Mouse (Mus musculus) megakaryocyte progenitor cell, adult 5-6 weeks (primary cell): ENCODE data around the gene Col15a1. TPM values are rescaled to one million over a fixed set of nuclear protein-coding genes. Genes with fewer than 3 reads are reported as not detected.

Source experiments
- ATAC-seq: replicated peaks from 2 replicates; pipeline ENCODE4 v1.8.0; 2016; ENCODE audit warnings: mild to moderate bottlenecking, moderate TSS enrichment, inconsistent platforms; ENCODE audit not compliant: poor library complexity
- total RNA-seq, 2 experiments: library from RNA; stranded (forward) in 1 of 2; stranded (reverse) in 1 of 2; fragments of 157-497, 149-512 nt in 1 of 2; fragments of 200-1000 nt in 1 of 2; gene quantifications; 2 replicates each; pipeline versions ENCODE4 v1.2.3 to v1.2.4; 2015 to 2017

Gene Col15a1
- total RNA-seq, 2 experiments from 2014 or later = 0.17 TPM; not detected in 1

DNA sequence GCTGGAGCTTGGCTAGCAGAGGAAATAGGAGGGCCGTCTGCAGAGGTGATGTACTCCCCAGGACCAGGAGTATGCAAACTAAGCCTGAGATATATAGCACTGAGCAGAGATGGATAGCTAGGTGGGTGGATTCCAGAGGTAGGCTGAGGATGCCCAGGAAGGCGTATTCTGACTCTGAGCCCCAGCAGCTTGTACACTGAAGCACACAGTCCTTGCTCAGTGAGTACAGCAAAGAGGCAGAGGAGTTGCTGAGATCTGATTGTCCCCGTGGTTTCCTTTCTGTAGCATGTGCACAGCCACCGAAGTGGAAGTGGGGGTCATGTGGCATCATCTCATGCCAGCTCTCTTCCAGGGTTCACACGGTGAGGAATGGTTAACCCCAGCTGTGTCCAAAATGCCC, 54.0 kb downstream of the Col15a1 start:
- peak; percentile 44 for ATAC-seq

DNA sequence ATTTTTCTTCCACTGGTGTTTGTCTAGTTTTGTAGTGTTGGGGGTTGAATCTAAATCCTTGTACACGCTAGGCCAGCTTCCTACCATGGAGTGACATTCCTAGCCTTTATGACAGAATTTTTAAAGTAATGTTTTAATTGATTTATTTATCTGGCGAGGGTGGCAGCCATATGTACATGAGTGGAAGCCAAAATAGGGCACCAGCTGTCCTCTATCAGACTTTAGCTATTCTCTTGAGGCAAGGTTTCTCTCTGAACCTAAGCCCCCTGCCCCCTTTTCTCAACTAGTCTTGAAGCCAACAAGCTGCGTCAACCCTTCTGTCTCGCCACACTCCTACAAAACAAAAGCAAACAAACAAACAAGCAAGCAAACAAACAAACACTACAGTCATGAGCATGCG, 57.6 kb downstream of the Col15a1 start:
- ATAC-seq = no peak

DNA sequence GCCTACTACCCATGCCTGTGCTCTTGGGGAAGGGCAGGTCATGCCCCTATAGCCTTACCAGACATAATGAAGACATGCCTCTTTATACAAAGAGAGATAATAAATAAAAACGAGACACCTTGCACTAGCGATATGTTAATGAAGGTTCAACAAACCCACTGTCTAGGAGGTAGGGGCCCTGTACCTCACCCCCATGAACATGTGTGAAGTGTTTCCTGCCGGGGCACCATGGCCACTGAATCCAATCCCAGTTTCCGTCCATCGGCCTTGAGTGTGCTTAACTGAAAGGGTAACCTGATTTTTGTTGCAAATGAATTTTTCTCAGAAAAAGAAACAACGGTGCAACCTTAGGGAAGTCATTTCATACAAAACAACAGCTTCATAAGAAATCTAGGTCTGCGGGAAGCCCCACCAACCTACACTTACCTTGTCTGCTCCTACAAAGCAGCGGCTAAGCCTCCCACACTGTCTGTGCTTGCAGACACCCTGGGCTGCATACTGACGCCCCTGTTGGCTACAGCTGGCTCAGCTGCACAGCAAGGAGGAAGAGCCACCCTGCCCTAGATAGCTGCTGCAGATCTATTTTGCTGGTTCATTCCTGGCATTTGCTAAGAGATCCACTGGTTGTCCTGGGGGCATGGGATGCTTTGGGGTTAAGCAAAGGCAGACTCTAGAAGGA, 64.6 kb downstream of the Col15a1 start:
- ATAC-seq = no peak

- no peak for ATAC-seq
These were observed 65.8 kb downstream of the Col15a1 start for GRCm38 (mm10) chr4:47273795-47274194.

DNA sequence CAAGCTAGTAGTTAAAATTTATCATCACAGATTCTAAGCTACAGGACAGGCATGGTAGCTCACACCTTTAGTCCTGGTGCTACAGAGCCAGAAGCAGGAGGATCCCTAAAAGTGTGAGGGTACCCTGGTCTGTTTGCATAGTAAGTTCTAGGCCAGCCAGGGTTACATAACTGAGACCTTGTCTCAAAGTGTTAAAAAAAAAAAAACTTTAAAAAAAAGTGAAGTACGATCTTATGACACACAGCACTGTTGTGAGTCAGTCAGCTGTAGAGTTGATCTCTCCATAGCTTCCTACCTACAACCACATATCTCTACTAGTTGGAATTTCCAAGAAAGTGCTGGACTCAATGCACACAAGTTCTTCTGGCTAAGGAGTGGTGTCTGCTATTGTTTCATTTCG, 67.0 kb downstream of the Col15a1 start:
- no peak; the same call in 1 of the 2 replicates for ATAC-seq

GRCm38 (mm10) chr4:47278397-47278796, 70.4 kb downstream of the Col15a1 start:
- ATAC-seq = peak; percentile 55

- no peak for ATAC-seq
These were observed 71.2 kb downstream of the Col15a1 start for GRCm38 (mm10) chr4:47279085-47279707.

DNA sequence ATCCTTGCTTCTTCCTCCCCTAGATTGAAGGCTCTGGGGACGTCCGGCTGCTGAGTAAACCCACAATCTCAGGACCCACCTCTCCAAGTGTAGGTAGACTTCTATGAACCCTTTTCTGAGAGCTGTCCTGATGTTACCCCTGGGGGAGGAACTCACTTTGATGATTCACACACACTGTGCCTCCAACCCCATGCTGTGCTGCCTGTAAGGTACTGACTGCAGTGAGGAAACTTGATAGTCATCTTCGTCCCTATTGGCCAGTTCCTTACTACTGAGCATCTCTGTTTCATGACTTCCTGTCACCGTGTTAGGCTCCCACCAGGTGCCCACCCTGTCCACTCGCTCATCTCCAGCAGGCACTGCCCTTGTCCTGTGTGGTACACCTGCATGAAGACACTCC, 72.2 kb downstream of the Col15a1 start:
- no peak for ATAC-seq

- no peak for ATAC-seq
These were observed 74.1 kb downstream of the Col15a1 start for GRCm38 (mm10) chr4:47281920-47282682.

DNA sequence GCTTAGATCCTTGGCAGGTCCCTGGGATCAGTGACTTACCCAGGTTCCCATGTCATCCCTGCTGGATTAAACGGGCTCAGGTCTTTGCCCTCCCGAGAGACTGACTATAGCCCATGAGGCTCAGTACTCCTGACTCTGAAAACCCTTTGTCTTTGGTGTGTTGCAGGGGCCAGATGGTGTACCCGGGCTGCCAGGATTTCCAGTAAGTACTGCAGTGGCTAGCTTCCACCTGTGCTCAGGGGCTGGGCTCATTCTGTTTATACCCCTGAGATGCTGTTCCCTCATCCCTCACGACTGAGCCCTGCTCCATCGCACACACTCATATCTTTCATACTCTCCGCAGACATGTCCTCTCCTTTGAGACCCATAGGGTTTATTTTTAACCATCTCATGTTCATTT, 76.3 kb downstream of the Col15a1 start:
- ATAC-seq = no peak

DNA sequence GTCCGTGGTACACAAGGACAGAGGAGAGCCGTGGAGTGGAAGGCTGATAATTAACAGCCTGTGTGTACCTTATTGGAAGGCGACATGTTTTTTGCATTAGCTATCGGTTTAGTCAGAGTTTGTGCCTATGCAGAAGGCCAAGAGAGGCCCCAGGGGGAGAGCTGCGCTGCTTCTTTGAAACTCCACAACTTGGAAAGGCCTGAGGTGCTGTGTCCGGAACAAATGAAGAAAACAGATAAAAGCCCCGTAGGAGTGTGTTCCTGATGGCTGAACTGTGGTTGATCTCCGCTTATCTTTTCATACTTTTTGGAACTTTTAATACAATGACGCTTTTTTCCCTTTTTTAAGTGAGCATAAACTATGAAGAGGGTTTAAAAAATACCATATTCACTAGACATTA, 76.9 kb downstream of the Col15a1 start:
- ATAC-seq = no peak

DNA sequence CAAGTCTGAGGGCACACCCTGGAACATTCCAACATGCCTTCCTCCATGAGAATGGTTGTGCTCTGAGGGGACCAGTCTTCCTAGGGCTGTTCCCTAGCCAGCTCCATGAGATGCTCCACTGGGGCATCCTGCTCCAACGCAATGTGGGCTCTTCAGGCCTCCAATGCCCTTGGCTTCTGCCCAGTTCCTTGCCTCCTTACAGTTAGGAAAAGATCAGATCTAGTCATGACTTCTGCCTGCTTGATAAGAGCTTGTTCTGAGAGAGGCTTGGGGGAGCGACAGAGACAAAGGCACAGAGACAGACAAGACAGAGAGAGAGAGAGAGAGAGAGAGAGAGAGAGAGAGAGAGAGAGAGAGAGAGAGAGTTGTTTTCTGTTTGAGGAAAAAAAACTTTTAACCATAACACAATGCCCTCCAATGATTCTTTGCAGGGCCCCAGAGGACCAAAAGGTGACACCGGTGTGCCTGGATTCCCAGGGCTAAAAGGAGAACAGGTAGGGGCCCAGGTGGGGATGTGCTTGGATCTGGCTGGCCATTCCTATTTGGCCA, 78.7 kb downstream of the Col15a1 start:
- 0 out of 2 replicates have a peak, but pooled peaks have one; percentile 10 for ATAC-seq

- no peak for ATAC-seq
These were observed 79.5 kb downstream of the Col15a1 start for GRCm38 (mm10) chr4:47287468-47287867.

DNA sequence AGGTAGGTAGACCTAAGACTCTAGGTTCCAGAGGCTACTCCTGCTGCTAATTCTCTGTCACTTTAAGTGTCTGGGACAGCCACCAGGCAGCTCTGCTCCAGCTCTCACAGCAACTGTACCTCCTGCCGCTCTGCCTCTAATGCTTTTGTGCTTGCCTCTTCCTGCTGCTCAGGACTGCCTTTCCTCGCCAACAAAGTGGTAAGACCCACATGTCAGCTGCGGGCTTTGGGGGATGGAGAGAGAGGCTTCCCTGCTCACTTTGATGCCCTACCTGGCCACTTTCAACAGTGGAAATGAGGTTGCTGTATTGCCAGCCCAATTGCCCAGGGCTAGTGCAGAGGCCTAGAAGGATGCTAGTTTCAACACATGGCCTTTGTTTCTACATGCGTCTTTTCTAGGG, 80.3 kb downstream of the Col15a1 start:
- ATAC-seq = no peak

GRCm38 (mm10) chr4:47289526-47289925, 81.6 kb downstream of the Col15a1 start:
- ATAC-seq = no peak

DNA sequence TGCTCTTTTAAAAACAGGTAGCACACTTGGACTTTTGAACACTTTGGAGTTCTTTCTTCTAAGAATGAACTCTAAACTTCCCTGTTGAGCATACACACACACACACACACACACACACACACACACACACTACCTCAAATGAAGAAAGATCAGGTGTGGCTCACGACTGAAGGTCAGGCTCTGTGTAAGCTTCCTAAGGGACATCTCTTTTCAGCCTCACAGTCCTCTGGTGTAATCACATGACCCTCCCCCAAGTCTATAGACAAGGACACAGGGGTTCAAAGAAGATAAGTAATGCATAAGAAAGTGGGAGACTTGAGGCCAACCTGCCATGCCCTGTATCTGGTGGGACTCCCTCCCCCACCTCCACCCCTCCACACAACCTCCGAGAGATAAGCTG, 82.5 kb downstream of the Col15a1 start:
- ATAC-seq = no peak

GRCm38 (mm10) chr4:47291013-47291412, 83.1 kb downstream of the Col15a1 start:
- no peak for ATAC-seq

- ATAC-seq = no peak
These were observed 85.0 kb downstream of the Col15a1 start for GRCm38 (mm10) chr4:47292956-47293355.

- ATAC-seq = peak; percentile 72
These were observed 86.0 kb downstream of the Col15a1 start for GRCm38 (mm10) chr4:47293771-47294543.

DNA sequence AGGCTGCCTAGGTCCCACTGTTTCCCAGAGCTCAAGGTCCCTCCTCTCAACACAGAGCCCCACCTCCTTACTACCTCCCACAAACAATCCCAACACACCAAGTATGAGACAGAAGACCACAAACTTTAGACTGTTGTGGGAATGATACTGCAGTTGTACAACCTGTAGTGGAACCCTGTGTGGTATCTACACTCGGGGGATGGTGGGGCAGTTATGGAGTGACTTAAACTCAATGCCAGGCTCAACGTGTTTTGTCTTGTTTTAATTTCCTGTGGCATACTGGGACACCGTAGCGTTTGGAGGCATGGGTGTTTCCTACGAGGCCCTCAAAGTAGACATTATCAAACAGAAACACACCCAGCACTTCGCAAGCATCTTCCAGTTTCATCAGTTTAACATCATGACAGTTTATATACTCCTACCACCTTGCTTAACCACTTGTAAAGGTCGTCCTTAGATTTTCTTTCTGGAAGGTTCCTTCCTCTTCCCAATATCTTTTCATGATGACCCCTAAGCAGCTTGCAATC, 86.6 kb downstream of the Col15a1 start:
- peak; percentile 48 for ATAC-seq

DNA sequence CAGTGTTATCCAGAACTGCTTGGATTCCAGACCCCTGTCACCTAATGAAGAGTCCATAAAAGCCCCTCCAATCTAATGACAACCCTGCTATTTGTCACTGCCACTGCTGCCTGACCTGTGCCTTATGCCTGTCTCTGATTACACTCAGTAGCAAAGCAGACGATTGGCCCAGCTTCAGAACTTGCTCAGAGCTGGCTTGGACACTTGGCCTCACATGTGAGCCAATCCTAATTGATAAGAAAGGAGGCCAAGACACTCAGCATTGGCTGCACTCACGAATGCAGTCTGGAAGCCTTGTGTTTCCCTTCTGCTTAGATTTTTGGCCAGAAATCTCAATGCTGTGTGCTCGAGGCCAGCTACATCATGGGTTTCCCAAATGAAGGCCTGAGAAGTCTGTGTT, 87.6 kb downstream of the Col15a1 start:
- ATAC-seq = no peak
